Mouse (Mus musculus): ENCODE data around the gene Clec4a3. TPM values are rescaled to one million over a fixed set of nuclear protein-coding genes. Genes with fewer than 3 reads are reported as not detected.

Clec4a3 gene
- polyA plus RNA-seq, 1 experiment from 2014 or later, result 3.3 TPM

Other genes starting within 250 kb of the Clec4a3 start
- gene Nanog, start 245.0 kb upstream of the Clec4a3 start, polyA plus RNA-seq (2015; fragmentation: Nextera tagmentation; extraction: Ambion mirVana), result 0.33 and 0.40 TPM in 2 replicates
- gene Slc2a3, start 150.9 kb upstream of the Clec4a3 start, polyA plus RNA-seq (2015; fragmentation: Nextera tagmentation; extraction: Ambion mirVana), result 7.4 and 8.1 TPM in 2 replicates
- 5.1 and 5.8 TPM in 2 replicates for gene Foxj2, start 132.6 kb upstream of the Clec4a3 start, polyA plus RNA-seq (2015; fragmentation: Nextera tagmentation; extraction: Ambion mirVana)
- gene C3ar1, start 96.4 kb upstream of the Clec4a3 start, polyA plus RNA-seq (2015; fragmentation: Nextera tagmentation; extraction: Ambion mirVana), result 3.3 and 3.4 TPM in 2 replicates
- gene Necap1, start 78.0 kb upstream of the Clec4a3 start, polyA plus RNA-seq (2015; fragmentation: Nextera tagmentation; extraction: Ambion mirVana), result 46.0 and 48.1 TPM in 2 replicates
- gene Clec4a1, start 30.7 kb upstream of the Clec4a3 start, polyA plus RNA-seq (2015; fragmentation: Nextera tagmentation; extraction: Ambion mirVana), result 2.4 and 3.1 TPM in 2 replicates
- gene Clec4a4, start 37.9 kb downstream of the Clec4a3 start, polyA plus RNA-seq (2015; fragmentation: Nextera tagmentation; extraction: Ambion mirVana), result not detected in 2 replicates
- not detected in 2 replicates for gene Clec4b1, start 97.4 kb downstream of the Clec4a3 start, polyA plus RNA-seq (2015; fragmentation: Nextera tagmentation; extraction: Ambion mirVana)
- 3.0 and 3.5 TPM in 2 replicates for gene Clec4a2, start 153.9 kb downstream of the Clec4a3 start, polyA plus RNA-seq (2015; fragmentation: Nextera tagmentation; extraction: Ambion mirVana)
- gene Clec4b2, start 220.4 kb downstream of the Clec4a3 start, polyA plus RNA-seq (2015; fragmentation: Nextera tagmentation; extraction: Ambion mirVana), result not detected in 2 replicates